Mouse (Mus musculus) cerebellum, adult 18-20 months (tissue): ENCODE measurements around the gene Ptprj.

Experiments used
- DNase-seq, 2 experiments: peaks; one replicate each; pipeline ENCODE4 v3.0.0; 2021

Ptprj gene

DNA sequence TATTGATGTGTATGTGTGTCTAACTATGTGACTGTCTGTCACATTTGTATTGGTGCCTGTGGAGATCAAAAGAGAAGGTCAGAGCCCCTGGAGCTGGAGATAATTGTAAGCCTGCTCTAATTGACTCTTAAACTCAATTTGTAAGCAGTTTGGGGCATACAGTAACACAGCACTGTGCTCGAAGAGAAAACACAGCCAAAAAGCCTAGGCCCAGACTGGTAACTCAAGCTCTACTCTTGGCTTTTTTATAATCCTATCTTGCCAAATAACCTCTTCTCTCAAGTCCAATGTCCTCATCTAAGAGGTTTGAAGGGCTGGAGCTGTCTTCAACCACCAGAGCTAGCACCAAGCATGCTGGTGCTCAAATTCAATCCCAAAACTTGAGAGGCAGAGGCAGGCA, 3.5 kb downstream of the Ptprj start:
- no peak for DNase-seq

DNA sequence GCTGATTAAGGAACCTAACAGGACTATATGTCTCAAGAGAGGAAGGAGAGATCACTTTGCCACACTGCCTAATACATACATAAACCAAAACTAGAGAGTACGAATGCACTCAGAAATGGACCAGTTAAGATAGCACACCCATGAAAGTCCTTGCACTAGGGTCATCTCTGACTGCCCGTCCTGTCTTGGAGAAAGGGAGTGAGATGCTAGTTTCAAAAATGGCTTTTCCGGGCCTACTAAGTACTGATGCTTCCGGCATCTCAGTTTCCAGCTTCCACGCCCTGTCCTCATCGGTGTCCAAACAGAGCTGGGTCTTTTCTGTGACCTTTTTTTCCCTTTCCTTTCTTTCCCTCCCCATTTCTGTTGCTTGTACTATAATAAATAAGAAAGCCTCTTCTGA, 4.0 kb downstream of the Ptprj start:
- DNase-seq: peak in 1 of 2 experiments; percentile 2

DNA sequence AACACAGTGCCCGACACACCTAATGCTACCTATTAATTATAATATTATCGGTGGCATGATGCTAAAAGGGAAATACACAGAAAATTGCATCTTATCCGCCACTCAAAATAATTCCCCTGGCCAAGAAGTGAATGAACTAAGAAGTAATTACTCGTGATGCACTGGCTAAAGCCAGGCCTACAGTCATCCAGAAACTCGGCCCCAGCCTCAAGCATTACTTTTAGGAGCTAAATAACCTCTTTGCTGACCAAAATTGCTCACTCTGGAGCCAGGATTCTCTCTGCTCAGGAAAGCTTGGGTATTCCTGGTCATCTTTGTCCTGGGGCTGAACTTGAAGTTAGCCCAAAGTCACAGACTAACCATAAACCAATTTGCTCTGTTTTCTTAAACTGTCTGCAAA, 4.7 kb downstream of the Ptprj start:
- DNase-seq: peak in 1 of 2 experiments; percentile 10

DNA sequence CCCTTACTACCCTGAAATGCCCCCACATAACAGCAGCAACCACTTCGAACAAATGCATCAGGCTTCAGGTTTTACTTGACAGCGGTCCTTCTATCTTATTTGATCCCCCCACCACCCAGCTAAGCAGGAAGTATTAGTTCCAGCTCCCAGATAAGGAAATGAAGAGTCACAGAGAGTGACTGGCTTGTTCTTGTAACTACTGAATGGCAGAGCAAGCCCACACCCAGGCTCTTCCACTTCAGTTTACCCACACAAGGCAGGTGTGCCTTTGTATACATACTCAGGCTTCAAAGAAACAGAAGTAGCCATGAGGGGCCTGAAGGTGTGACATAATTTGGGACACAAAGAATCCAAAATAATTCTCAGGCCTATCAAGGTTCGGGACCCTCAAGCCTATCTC, 5.3 kb downstream of the Ptprj start:
- peak in 1 of 2 experiments; percentile 14 for DNase-seq

DNA sequence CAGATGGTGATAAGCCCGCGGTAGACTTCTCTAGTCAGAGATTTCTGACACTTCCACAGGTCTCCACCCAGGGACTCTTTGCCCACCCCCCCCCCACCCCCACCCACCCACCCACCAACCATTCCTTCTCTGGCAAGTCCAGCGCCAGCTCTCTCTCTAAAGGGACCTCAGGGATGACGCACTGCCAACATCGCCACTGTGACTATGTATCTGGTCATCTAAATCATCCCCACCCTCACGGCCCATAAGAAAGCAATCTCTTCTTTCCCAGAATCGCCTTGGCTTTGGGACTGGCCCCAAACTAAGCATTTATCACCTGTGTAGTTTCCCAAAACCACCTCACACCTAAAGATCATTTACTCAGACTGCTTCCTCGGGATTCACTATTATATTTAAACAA, 5.9 kb downstream of the Ptprj start:
- DNase-seq: peak in 1 of 2 experiments; percentile 34

DNA sequence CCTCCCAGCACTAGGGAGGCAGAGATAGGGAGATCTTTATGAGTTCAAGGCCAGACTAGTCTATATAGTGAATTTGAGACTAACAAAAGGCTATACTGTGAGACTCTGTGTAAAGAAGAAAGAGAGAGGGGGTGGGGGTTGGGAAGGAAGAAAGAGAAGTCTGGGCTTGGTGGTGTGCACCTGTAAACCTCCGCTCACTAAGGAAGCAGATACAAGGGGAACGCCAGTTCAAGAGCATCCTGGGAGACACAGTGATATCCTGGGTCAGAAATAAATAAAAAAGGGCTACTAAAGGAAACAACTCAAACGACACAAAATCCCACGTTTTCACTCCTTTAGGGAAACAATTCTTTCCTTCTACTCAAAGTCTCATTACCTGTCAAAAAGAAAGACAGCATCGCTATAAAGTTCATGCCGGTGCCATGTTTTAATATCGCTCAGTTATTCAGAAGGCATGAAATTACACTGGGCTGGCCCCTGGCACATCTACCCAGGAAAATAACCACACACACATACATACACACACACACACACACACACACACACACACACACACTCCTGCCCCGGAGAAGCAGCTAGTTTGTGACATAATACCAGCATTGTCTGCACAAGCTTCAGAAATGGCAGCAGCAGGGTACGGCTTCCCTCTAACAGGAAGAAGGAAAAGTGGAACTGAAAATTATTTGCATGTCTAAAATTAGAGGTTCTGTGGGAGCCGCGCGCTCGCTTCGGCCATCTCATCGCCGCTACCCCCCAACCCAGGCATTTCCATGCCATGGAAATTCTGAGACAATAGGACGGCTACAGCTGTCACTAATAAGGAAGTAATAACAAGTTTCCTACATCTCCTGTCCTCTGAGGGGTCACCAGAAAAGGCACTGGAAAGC, 6.6 kb downstream of the Ptprj start:
- DNase-seq: peak in 1 of 2 experiments; percentile 45

DNA sequence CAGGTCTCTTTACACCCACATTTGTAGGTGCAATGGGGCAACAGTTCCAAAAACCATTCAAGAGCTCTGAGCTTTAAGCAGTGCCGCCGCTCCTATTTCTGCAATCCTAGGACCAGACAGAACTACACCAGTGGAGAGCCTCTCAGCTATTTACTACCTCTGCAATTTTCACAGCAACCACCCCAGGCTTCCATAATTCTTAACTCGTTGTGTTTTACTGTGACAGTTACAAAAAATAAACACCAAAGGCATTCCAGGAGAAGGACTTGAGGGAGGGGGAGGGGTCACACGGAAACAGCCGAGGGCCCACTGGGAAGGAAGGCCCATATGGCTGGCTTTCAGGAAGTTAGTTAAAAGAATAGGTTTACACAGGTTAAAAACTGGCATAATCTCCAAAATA, 8.3 kb downstream of the Ptprj start:
- peak in 1 of 2 experiments; percentile 20 for DNase-seq

DNA sequence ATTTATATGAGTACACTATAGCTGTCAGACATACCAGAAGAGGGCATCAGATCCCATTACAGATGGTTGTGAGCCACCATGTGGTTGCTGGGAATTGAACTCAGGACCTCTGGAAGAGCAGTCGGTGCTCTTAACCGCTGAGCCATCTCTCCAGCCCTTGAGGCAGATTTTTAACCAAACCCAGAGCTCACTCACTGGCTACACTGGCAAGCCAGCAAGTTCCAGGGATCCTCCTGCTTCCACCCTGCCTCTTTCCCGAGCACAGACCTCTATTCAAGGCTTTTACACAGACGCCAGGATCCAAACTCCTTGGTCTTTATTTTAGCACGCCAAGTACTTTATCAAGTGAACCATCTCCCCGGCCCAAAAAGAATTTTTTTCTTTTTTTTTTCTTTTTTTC, 9.0 kb downstream of the Ptprj start:
- DNase-seq: peak in 1 of 2 experiments; percentile 23

DNA sequence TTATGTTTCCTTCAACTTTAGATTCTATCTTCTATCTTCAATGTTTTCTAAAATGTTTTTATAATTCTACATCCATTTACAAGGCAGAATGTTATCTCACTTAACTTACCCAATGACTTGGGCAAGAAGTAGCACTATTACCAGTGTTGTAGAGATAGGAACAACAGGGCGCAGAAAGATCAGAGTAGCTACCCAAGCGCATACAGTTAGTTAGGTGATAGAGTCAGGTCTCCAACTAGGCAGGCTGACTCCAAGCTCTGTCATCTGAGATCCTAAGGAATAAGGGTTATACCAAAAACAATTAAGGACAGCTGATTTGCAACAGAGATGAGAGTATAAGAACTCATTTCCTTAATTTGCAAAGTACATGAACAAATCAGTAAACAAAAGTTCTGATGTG, 9.6 kb downstream of the Ptprj start:
- peak in 1 of 2 experiments; percentile 17 for DNase-seq

DNA sequence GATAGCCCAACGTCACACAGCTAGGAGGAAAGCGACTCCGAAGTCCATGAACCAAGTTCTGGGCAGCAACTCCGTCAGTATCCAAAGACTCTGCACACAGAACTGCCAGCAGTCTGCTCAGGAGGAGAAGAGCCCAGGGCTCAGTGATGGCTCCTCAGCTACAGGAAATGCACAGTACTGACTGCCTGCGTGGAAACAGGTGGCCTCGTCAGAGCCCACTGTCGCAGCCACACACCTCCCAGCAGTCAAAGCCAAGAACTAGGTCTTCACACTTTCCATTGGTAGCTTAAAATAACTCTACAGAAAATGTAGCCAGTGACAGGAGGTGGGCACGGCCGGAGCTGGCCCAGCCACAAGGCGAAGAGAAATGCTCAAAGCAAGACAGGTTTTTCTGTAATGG, 10.2 kb downstream of the Ptprj start:
- peak; percentile 83 to 90 for DNase-seq

DNA sequence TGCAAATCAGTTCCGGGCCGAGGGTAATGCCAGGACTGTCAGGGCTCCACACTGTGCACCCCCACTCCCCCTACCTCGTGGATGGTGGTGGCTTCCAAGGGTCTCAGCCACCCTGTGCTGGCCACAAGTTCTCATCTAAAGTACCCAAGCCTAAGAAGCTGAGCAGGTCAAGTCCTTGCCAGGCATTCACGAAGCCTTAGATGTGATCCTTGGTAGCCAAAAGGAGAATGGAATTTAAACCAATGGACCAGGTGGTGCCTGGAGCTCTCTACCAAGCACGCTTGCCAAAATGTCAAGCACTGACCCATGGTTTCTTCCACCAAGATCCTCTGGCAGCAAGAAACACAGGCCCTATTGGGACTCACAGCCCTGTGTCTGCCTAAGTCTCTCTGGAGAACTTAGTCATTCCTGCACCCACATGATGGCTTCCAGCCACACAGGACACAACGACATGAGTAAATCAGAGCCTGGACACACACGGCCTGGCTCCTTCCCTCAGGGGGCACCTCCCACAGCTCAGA, 11.4 kb downstream of the Ptprj start:
- DNase-seq: peak; percentile 69 to 77

DNA sequence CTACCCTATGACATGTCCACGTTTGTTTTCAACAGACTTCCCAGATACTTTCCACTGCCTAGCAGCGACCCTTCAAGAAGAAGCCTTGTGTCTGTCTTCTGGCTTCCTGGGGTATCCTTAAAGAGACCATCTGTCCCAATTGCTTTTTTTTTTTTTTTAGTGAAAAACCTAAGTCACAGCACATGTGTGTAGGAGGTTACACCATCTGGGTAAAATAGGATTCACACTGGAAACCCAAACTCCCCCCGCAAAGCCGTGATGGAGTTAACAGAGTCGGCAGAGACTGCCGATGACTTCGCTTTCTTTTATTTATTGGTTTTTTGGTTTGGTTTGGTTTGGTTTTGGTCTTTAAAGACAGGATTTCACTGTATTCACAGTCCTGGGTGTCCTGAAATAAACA, 12.4 kb downstream of the Ptprj start:
- no peak for DNase-seq

DNA sequence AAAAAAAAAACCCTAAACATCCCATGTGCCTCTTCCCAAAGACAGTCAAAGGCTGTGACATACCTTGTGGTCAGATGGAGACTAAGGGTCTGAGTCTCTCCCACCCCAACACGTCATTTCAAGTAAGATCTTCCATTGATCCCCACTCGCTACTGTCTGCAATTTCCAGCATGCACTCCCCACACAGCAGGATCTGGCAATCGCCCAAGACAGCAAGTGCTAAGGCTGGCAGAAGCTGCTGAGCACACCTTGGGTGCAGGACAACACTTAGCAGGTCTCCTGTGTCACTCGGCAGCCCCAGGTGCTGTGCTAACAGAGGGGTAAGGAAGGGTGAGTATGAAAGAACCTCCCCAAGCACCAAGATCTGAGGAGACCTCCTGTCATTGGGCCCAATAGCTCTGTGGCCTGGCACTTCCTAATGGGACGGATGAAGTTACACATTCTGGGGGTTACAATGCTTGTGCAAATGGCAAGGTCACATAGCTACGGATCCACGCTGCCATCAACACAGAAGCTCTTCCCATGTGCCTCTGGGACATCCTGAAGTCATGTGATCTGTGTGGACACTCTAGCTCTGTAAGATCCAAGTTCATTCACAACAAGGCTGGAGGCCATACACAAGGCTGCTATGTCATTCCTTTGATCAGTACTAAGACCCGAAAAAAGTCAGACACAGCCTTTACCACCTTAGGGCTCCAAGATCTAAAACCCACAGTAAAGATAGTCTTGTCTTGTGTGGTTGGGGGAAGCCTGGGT, 13.5 kb downstream of the Ptprj start:
- peak; percentile 79 for DNase-seq

DNA sequence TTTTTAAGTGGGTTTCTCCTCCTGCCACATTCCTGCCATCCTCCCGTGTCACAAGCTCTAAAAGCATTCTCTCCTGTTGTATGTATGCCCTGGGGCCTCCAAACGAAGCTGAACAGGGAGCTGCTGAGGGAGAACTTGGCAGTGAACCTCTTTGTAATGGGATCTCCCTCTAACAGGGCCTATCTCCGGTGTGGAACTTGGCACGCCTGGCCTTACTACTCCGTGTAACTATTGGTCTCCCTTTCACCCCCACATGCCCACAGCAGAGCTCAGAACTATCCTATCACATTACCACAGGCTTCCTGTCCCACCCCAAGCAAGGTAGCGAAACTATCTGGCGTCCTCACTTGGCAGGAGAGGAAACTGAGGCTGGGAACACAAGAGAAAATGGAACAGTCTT, 14.4 kb downstream of the Ptprj start:
- DNase-seq: peak; percentile 45 to 52

DNA sequence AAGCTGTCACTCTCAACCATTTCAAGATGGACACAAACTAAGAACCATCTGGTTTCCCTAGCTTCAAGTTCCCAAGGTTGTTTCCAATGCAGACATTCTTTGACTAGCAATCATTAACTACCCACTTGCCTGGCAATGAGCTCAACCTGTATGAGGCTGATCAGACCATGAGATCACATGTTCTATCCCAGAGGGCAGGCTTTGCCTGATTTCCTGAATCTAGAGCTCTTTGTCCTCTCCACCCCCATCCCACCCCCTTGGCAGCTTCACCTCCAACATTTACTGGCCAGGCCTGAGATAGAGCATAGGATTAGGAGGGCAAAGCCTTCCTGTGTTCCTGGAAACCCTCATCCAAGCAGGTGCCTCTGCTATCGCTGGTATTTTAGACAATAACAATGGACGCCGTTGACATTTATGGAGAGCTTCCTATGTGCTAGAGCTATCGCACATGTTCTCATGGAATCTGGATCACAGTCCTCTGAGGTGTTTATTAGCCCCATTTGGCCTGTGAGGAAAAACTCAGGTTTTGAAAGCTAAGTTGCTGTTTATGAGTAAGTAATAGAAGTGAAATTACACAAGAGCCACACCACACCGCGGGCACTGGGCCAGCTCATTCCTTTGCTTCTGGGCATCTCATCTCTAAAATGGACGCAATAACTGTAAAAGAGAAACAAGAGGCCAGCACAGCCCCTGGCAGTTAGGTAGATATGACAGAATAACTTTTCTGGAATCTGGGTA, 15.1 kb downstream of the Ptprj start:
- DNase-seq: no peak

DNA sequence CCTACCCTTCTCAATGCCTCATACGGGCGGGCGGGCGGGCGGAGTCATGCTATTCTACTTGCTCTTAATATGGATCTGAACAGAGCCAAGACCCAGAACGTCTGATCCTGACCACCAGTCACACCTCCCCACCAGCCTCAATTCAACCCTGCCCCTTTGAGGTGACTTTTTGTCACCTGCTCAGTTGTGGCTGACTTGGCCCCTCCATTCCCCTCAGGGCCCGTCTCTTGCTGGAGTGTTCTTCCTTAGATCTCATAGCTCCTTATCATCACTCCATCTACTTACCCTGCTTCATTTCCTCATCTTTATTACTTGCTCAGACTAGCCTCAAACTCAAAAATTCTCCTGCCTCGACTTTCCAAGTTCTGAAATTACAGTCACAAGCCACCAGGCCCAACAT, 15.9 kb downstream of the Ptprj start:
- no peak for DNase-seq

DNA sequence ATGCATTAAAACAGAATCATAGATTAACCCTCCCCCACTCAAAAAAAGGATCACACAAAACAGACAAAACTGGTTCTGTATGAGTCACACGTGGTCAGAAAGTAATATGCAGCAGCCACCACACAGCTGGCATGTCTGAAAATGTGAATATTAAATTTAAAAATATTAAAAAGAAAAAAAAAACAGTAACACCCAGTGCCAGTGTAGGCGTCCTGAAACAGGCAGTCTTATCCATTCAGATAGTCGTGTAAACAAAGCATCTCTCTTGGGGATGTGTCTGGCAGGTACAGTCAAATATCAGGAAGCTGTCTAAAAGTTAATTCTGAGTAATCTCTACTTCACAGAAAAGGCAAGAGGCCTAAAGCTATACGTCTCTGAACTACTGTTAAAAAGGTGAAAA, 17.3 kb downstream of the Ptprj start:
- DNase-seq: no peak

DNA sequence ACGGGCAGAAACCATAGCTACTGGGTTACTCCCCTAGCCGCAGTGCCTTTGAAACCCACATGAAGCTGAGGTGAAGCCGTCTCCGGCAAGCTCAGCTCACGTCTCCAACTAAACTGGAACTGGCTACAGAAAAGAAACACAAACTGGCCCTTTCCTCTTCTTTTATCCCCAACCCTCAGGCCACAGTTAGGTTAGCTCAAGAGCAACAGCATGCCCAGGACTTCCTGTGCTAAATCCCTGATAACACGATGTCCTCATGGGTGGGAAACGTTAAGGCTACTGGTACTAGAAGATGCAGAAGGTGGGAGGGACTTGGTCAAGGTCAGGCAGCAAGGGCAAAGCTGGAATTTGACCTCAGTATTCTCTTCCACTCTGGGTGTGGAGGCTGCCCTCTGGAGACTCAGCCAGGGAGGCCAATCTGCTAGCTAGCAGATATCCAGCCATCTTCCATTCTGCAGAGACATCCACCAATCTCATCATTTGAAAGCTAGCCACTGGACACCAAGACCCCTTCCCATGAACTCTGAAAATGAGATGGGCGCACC, 18.2 kb downstream of the Ptprj start:
- DNase-seq: no peak

DNA sequence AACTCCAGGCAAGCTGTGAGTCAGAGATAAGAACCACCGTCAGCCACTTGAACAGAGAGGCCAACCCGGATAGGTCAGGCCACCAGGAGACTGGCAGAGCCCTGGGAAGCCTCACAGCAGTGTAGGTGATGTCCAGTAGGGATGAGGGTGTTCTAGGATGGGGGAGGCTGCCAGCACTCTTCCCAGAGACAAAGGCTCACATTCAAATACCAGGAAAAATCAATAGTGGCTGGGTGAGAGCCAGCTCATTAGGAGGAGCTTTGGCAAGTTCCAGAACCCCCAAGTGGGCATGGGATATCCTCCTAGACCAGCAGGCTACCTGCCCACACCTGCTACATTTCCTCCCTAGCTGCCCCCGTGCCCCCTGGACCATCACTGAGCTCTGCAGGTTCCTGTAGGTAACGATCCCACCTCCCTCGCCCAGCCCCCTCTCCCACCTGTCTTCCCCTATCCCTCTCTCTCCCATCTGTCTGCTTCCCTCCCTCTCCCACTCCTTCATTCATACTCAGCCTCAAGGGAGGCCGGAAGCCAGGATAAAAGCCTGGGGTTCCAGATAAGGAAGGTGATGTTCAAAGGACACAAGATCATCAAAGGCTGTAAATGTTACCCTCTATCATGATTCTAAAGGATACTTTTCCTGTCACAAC, 20.1 kb downstream of the Ptprj start:
- DNase-seq: peak; percentile 59

DNA sequence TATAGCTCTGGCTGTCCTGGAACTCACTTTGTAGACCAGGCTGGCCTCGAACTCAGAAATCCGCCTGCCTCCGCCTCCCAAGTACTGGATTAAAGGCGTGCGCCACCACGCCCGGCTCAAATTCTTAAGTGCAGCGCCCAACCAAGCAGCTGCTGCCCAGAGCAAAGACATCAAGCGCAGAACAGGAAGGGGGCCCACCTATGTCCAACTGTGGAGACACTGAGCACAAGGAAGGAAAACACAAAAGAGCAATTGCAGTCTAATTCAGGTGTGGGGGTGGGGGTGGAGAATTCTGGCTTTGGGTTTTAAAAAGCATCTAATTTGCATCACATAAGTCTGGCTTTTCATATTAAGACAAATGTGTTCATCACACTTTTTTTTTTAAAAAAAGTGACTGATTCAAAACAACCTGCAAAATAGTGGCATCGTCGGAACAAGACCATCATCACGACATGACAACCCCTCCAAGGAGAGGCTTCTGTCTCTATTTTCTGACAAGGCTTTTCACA, 20.7 kb downstream of the Ptprj start:
- DNase-seq: no peak

DNA sequence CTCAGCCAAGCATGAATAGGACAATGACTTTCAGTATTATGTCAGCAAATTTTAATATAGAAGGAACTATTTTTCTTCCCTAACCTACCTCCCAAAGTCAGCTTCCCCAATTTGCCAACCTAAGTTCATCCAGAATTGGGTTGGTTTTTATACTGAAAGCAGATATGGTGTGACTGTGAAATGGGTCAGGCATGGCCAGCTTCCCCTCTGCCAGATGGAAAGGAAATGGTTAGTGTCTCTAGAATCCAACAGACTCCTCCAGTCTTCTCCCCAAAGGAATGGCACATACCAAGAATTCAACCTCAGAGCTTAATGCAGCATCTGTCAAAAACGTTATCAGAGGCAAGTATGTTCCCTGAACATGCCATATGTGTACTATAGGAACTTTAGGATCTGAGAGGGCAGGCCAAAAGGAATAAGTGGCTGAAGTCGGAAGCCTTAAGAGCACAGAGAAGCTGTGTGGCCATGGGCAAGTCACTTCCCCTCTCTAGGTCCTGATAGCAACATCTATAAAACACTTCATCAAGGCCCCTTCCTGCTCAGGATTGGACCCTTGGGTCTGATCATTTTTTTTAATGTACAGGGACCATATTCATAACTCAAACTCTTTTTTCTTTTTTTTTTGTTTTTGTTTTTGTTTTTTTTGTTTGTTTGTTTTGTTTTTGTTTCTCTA, 21.3 kb downstream of the Ptprj start:
- no peak for DNase-seq
